Mouse (Mus musculus): ENCODE results near the gene Adad2. TPM values are rescaled to one million over a fixed set of nuclear protein-coding genes. Genes with fewer than 3 reads are reported as not detected.

Gene Adad2
- polyA plus RNA-seq, 1 experiment from 2014 or later, result 0.24 TPM

DNA sequence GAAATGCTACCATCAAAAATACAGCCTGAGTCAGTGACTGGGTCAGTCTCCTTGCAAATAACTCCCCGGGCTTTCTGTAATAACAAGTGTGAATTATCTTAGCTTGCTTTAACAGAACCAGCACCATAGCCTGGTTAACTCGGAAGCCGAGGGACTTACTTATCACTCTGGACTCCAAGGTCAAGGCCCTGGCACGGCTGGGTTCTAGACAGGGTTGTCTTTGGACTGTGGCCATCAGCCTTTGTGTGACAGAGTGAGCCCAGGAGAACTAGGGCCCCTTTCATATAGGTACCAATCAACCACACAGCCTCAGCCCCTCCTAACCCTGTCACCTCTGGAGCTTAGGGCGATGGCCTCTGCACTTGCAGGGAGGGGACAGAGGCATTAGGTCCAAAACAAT, 28.5 kb downstream of the Adad2 start:
- Histone ChIP-seq H3K27ac (replicated peaks) (no peak overlapping the region), H3K4me3 (replicated peaks) (no peak overlapping the region), H3K9me3 (replicated peaks) (no peaks in the 10 kb centered on the region), H3K4me2 (replicated peaks) (no peak overlapping the region), H3K9ac (no peak overlapping the region), H3K27me3 (no peaks in the 10 kb centered on the region; the same call in 1 of the 2 replicates), H3K4me1 (no peaks in the 10 kb centered on the region; the same call in 1 of the 2 replicates), H3K36me3 (no peaks in the 10 kb centered on the region)
- WGBS, result 81% methylated on average over 5 of the region's 5 CpGs
- no peak for ATAC-seq (ENCODE audit: insufficient number of reproducible peaks, low FRiP score, low TSS enrichment, low read depth)

DNA sequence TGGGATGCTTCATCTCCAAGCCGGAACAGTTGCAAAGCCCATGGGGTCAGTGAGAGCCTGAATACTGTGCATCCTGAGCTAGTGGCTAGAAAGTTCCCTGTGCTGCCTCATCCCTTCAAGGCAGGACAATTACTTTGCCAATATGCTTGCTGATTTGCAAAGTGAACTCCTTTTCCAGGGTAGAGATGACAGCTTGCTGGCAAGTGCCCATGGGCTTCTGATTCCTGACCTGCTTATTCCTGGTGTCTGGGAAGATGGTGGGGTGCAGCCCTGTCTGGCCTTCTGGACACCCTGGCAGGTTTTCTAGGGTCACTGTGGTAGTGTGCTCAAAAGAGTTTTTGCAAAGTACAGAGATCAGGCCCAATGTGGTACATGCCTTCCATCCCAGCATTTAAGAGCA, 30.4 kb downstream of the Adad2 start:
- Histone ChIP-seq H3K27ac (replicated peaks) (no peak overlapping the region), H3K4me3 (replicated peaks) (no peak overlapping the region), H3K4me2 (replicated peaks) (no peak overlapping the region), H3K36me3 (no peaks in the 10 kb centered on the region), H3K4me1 (no peaks in the 10 kb centered on the region), H3K27me3 (no peaks in the 10 kb centered on the region), H3K9me3 (replicated peaks) (no peaks in the 10 kb centered on the region), H3K9ac (no peak overlapping the region)
- WGBS, result 86% methylated on average over 1 of the region's 1 CpGs
- no peak for ATAC-seq (ENCODE audit: insufficient number of reproducible peaks, low FRiP score, low TSS enrichment, low read depth)

DNA sequence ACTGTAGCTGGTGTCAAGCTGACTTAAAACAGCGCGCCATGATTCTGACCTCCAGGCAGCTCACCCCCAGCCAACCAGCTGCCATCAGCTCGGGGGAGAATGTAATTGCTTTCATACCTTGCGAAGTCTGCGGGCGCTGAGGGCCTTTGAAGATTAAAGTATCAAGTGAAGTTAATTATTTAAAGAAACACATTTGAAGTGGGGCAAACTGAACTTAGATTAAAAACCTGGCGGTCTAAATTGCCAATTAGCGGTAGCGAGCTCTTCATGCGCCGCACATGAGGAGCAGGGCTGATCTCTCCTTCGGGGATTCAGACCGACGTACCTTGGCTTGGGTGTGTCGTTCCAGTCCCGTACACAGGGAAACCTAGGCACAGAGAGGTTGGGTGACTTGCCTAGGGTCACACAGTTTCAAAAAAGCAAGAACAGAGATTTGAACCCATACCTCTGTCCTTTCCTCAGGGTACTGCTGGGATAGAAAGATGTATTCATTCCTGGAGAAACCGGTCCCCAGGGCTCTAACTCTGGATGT, 31.9 kb downstream of the Adad2 start:
- no peaks in the 10 kb centered on the region for H3K9me3 ChIP-seq (replicated peaks)
- H3K27ac ChIP-seq (replicated peaks), result no peak overlapping the region
- no peak overlapping the region for H3K9ac ChIP-seq
- H3K4me3 ChIP-seq (replicated peaks), result no peak overlapping the region
- H3K4me1 ChIP-seq, result no peaks in the 10 kb centered on the region
- no peaks in the 10 kb centered on the region for H3K36me3 ChIP-seq
- no peaks in the 10 kb centered on the region for H3K27me3 ChIP-seq
- 53% methylated on average over 17 of the region's 17 CpGs for WGBS
- no peak for ATAC-seq (ENCODE audit: insufficient number of reproducible peaks, low FRiP score, low TSS enrichment, low read depth)
- no peak overlapping the region for H3K4me2 ChIP-seq (replicated peaks)

DNA sequence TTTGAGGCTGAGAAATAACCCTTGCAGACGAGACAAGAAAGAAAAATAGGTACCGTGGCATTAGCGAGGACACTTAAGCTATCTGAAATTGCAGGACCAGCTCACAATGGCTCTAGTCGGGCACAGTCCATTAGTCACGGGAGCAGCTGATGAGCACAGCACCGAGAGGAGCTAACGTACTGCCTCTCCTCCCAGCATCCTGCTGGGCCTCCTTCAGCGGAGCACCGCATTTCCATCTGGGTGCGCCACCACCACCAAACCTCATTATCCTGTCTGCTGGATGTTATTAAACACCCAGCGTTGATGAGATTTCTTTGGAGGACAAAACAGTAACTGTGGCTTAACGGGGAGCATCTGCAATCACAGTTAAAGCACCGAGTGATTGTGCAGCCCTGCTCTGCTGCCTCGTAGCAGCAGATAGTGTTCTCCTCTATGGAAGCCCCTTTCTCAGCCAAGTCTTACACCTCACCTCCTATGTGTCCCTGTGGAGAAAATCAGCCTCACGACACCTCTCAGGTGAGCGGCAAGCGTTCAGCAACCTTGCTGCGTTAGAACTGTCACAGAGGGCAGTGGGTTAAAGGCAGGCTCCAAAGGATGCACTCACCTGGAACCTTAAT, 32.5 kb downstream of the Adad2 start:
- Histone ChIP-seq H3K27me3 (no peaks in the 10 kb centered on the region), H3K9me3 (replicated peaks) (no peaks in the 10 kb centered on the region), H3K4me3 (replicated peaks) (no peak overlapping the region), H3K27ac (replicated peaks) (no peak overlapping the region), H3K4me2 (replicated peaks) (no peak overlapping the region), H3K9ac (no peak overlapping the region), H3K4me1 (no peaks in the 10 kb centered on the region), H3K36me3 (no peaks in the 10 kb centered on the region)
- WGBS, result 60% methylated on average over 18 of the region's 18 CpGs
- no peak for ATAC-seq (ENCODE audit: insufficient number of reproducible peaks, low FRiP score, low TSS enrichment, low read depth)

DNA sequence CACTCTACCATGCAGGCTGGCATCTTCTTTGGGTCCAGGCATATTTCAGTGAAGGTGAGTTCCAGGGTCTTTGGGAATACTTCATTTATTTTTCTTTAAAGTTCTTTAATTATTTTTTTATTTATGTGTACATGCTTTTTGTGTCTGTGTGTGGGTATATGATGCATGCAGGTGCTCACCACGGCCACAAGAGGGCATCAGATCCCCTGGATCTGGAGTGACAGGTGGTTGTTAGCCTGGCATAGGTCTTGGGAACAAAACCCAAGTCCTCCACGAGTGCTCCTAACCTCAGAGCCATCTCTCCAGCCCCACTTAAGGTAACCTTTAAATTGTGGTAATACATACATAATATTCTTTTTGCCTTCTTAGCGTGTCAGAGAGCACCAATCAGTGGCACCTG, 33.6 kb downstream of the Adad2 start:
- Histone ChIP-seq H3K4me3 (replicated peaks) (no peak overlapping the region), H3K9ac (no peak overlapping the region), H3K4me1 (no peaks in the 10 kb centered on the region), H3K4me2 (replicated peaks) (no peak overlapping the region), H3K27ac (replicated peaks) (no peak overlapping the region), H3K27me3 (no peaks in the 10 kb centered on the region), H3K9me3 (replicated peaks) (no peaks in the 10 kb centered on the region), H3K36me3 (no peaks in the 10 kb centered on the region)
- ATAC-seq (ENCODE audit: insufficient number of reproducible peaks, low FRiP score, low TSS enrichment, low read depth), result no peak
- 75% methylated on average over 3 of the region's 3 CpGs for WGBS

DNA sequence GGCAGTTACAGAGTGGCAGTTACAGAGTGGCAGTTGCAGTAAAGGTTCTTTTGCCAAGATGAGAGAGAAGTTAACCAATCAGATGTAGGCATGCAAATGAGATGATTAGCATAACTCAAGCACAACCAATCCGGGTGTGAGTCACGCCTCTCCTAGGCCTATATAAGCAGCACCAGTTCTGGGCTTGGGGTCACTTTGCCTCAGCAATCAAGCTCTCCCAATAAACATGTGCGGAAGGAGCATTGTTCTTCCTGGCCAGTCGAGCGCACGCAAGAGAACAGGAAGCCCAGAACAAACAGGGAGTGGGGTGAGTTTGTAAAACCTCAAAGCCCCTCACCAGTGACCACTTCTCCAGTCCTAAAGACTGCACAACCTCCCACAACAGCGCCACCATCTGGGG, 34.3 kb downstream of the Adad2 start:
- Histone ChIP-seq H3K9me3 (replicated peaks) (no peaks in the 10 kb centered on the region), H3K4me2 (replicated peaks) (no peak overlapping the region), H3K36me3 (no peaks in the 10 kb centered on the region), H3K27me3 (no peaks in the 10 kb centered on the region), H3K4me1 (no peaks in the 10 kb centered on the region), H3K9ac (no peak overlapping the region), H3K27ac (replicated peaks) (no peak overlapping the region), H3K4me3 (replicated peaks) (no peak overlapping the region)
- whole genome bisulfite sequencing, result 85% methylated on average over 7 of the region's 7 CpGs
- no peak for ATAC-seq (ENCODE audit: insufficient number of reproducible peaks, low FRiP score, low TSS enrichment, low read depth)

DNA sequence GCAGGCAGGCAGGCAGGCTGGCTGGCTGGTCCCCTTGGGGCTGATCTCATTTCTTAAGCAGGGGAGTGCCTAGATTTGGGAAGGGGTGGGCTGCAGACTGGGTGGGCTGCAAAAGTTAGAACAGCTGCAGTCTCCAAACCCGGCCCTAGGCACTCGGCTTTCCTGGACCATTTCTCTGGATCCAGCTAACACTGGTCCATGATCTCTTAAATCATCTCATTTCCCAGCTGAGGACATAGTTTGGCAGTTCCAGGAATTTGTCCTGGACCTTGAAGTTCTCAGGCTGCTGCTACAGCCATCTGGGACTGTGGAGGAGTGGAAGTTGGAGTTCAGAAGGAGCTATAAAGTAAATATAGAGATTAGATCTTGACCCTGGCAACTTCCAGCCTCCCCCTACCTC, 38.8 kb downstream of the Adad2 start:
- no peak for ATAC-seq (ENCODE audit: insufficient number of reproducible peaks, low FRiP score, low TSS enrichment, low read depth)
- no peak overlapping the region for H3K27ac ChIP-seq (replicated peaks)
- no peaks in the 10 kb centered on the region for H3K9me3 ChIP-seq (replicated peaks)
- H3K27me3 ChIP-seq, result no peaks in the 10 kb centered on the region
- no peak overlapping the region for H3K9ac ChIP-seq
- H3K4me1 ChIP-seq, result peaks cover 7% of the 10 kb centered on the region; the same call in 1 of the 2 replicates
- no peaks in the 10 kb centered on the region for H3K36me3 ChIP-seq
- H3K4me3 ChIP-seq (replicated peaks), result no peak overlapping the region
- no peak overlapping the region for H3K4me2 ChIP-seq (replicated peaks)
- WGBS, result 30% methylated on average over 2 of the region's 2 CpGs

DNA sequence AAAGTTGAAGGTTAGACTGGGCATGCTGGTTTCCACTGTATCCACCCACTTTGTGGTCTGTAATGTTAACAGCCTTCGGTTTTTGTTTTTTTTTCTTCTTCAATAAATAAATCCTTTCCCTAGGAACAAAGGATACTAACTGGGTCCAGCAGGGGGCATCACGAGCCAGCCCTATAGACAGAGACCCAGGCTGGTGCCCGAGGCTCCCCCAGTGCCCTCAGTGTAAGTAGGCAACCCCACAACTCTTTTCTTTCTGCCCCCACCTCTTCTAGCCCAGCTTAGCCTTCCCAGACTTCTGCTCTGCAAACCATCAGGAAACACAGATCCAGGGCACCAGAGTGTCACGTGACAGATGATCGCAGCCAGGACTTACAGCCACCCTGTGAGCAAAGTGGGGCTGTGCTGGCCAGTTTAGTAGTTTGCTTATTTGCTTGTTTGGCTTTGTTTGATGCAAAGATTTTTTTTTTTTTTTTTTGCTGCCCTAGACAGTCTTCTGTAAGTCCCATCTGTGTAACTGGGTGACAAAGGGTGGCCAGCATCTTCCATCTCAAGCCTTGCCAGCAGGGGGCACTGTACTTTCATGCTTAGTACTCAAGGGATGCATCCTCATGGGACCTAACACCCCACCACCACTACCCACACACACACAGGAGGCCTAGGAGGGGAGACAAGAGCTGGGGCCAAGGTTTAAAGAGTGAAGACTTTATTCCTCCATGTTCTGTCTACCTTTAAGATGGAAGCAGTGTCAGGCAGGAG, 44.3 kb downstream of the Adad2 start:
- 53% methylated on average over 5 of the region's 5 CpGs for WGBS
- Histone ChIP-seq H3K36me3 (no peaks in the 10 kb centered on the region), H3K27me3 (no peaks in the 10 kb centered on the region), H3K9me3 (replicated peaks) (no peaks in the 10 kb centered on the region), H3K4me1 (peaks cover 17% of the 10 kb centered on the region), H3K4me3 (replicated peaks) (no peak overlapping the region), H3K27ac (replicated peaks) (no peak overlapping the region), H3K9ac (no peak overlapping the region), H3K4me2 (replicated peaks) (no peak overlapping the region)
- no peak for ATAC-seq (ENCODE audit: insufficient number of reproducible peaks, low FRiP score, low TSS enrichment, low read depth)

DNA sequence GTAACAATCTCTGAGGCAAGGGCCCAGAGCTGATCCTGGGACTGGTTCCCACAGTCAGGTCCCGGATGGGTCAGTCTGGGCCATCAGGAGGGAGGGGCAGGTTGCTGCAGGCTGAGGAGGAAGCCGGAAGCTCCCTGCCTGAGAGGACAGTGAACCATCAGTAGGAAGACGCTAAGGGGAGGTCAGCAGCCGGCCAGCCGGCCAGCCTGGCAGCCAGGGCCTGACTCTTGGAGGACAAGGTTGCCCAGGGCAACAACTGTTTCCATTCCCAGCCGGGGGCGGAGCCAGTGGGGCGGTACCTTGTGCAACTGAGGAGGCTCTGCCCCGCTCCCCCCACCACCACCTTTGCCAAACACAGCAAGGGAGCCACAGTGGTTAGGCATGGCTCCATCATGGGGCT, 48.5 kb downstream of the Adad2 start:
- Histone ChIP-seq H3K36me3 (no peaks in the 10 kb centered on the region), H3K4me3 (replicated peaks) (no peak overlapping the region), H3K9me3 (replicated peaks) (no peaks in the 10 kb centered on the region), H3K27me3 (peaks cover 5% of the 10 kb centered on the region; the same call in 1 of the 2 replicates), H3K9ac (no peak overlapping the region), H3K4me2 (replicated peaks) (no peak overlapping the region), H3K4me1 (peaks cover 19% of the 10 kb centered on the region), H3K27ac (replicated peaks) (no peak overlapping the region)
- 13% methylated on average over 9 of the region's 9 CpGs for WGBS
- 0 out of 2 replicates have a peak, but pooled peaks have one; percentile 5 for ATAC-seq (ENCODE audit: insufficient number of reproducible peaks, low FRiP score, low TSS enrichment, low read depth)

DNA sequence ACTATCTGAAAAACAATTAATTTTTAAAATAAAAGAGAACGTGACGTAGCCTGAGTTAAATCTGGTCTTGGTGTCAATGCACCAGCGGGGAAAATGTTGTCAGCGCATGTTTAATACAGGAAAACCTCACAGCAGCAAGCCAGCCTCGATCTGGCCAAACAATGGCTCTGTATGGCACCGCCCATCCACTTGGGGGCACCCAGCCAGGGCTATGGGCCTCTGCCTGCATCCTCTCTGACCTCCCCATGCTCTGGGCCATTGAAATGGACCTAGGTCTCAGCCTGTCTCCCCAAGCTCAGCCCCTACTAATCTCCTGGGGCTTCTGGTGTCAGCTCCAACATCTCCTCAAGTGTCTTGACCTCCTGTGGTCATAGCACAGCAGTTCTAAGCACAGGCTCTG, 49.3 kb downstream of the Adad2 start:
- no peaks in the 10 kb centered on the region for H3K36me3 ChIP-seq
- no peak overlapping the region for H3K4me3 ChIP-seq (replicated peaks)
- no peak overlapping the region for H3K27ac ChIP-seq (replicated peaks)
- no peaks in the 10 kb centered on the region for H3K9me3 ChIP-seq (replicated peaks)
- WGBS, result 71% methylated on average over 6 of the region's 6 CpGs
- no peak for ATAC-seq (ENCODE audit: insufficient number of reproducible peaks, low FRiP score, low TSS enrichment, low read depth)
- no peak overlapping the region for H3K4me2 ChIP-seq (replicated peaks)
- peaks cover 24% of the 10 kb centered on the region for H3K4me1 ChIP-seq
- peaks cover 5% of the 10 kb centered on the region for H3K27me3 ChIP-seq
- H3K9ac ChIP-seq, result no peak overlapping the region

DNA sequence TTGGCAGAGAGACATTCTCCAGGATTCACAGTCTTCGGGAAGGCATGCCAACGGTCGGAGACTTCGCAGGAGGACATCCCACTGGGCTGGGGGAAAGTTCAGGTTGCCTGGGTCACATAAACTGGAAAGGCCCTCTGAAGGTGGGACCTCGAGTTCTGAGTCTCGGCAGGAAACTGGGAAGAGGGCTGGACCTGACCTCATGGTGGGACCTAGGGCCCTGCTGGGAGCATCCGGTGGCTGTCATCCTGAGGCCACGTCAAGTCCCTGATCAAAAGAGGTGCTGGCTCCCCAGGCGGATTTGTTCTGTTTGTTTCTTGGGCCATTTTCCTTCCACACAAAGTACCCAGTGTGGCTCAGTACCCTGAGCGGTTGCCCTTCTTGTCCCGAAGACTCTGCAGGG, 50.9 kb downstream of the Adad2 start:
- Histone ChIP-seq H3K9ac (no peak overlapping the region), H3K27me3 (peaks cover 5% of the 10 kb centered on the region), H3K4me2 (replicated peaks) (no peak overlapping the region), H3K4me3 (replicated peaks) (no peak overlapping the region), H3K9me3 (replicated peaks) (no peaks in the 10 kb centered on the region), H3K4me1 (peaks cover 24% of the 10 kb centered on the region), H3K36me3 (no peaks in the 10 kb centered on the region), H3K27ac (replicated peaks) (no peak overlapping the region)
- ATAC-seq (ENCODE audit: insufficient number of reproducible peaks, low FRiP score, low TSS enrichment, low read depth), result no peak
- 60% methylated on average over 11 of the region's 11 CpGs for WGBS
